In the genomic region with DNA sequence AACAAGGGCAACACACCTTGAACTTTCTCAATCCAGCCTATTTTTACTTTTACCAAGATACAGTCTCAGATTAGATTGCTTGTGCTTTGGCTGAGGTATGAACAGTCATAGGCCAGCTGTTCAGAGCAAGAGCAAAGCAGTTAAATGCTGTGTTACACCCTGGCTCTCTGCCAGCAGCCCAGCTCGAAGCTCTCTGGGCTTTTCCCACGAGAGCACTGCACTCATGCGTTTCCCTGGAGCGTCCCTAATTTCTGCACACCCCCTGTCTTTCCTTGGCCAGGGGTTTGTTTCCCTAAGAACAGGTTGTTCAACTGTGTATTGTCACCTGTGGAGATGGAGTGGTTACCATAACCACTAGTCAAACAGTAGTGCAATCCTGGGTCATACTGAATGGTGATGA, we compare ENCODE assay signal across 9 mouse cellular contexts.
DNase-seq lines count a peak whose midpoint lies in the region; ATAC-seq lines count a peak whose summit lies in the region.
"Had no signal": no experiment of that assay in that cellular context is flagged by ENCODE, and none has a peak within 500 bp of the region (broad histone marks: within the 10 kb centered on the region; RNA-seq: fewer than 3 reads in every experiment).

No protein-coding gene starts in this region.

- no peaks in the 10 kb centered on the region for H3K27me3 ChIP-seq in forebrain, embryonic 13.5 days
- no peaks in the 10 kb centered on the region for H3K27me3 ChIP-seq in forebrain, embryonic 12.5 days
- H3K27me3 ChIP-seq in midbrain, embryonic 13.5 days: 0 out of 2 replicates have a peak, but pooled peaks cover 2% of the 10 kb centered on the region
- H3K27me3 ChIP-seq in midbrain, embryonic 16.5 days (ENCODE audit: control insufficient read depth, insufficient read depth, low read depth, low read length): no peaks in the 10 kb centered on the region

- H3K36me3 ChIP-seq in forebrain, embryonic 13.5 days (ENCODE audit: poor library complexity, severe bottlenecking): no peaks in the 10 kb centered on the region
- H3K36me3 ChIP-seq in forebrain, embryonic 12.5 days (replicated peaks): no peaks in the 10 kb centered on the region
- H3K36me3 ChIP-seq in midbrain, embryonic 13.5 days: no peaks in the 10 kb centered on the region
- H3K36me3 ChIP-seq in midbrain, embryonic 16.5 days (ENCODE audit: control insufficient read depth, insufficient read depth, low read length): no peaks in the 10 kb centered on the region

- no peak overlapping the region for H3K4me3 ChIP-seq in forebrain, embryonic 13.5 days
- H3K4me3 ChIP-seq in forebrain, embryonic 12.5 days (replicated peaks): no peak overlapping the region
- H3K4me3 ChIP-seq in midbrain, embryonic 13.5 days (replicated peaks): no peak overlapping the region
- H3K4me3 ChIP-seq in midbrain, embryonic 16.5 days (ENCODE audit: low read depth, low read length): no peak overlapping the region
- H3K4me3 ChIP-seq: heart, adult 2 months had no signal

- H3K9me3 ChIP-seq in forebrain, embryonic 13.5 days (replicated peaks): no peaks in the 10 kb centered on the region
- no peaks in the 10 kb centered on the region for H3K9me3 ChIP-seq in forebrain, embryonic 12.5 days
- no peaks in the 10 kb centered on the region for H3K9me3 ChIP-seq in midbrain, embryonic 13.5 days
- no peaks in the 10 kb centered on the region for H3K9me3 ChIP-seq in midbrain, embryonic 16.5 days (replicated peaks; ENCODE audit: control insufficient read depth, low read length, poor library complexity, severe bottlenecking)

- H3K27ac ChIP-seq in forebrain, embryonic 13.5 days: no peak overlapping the region
- no peak overlapping the region for H3K27ac ChIP-seq in forebrain, embryonic 12.5 days
- no peak overlapping the region for H3K27ac ChIP-seq in midbrain, embryonic 13.5 days
- H3K27ac ChIP-seq in midbrain, embryonic 16.5 days (ENCODE audit: low read length): no peak overlapping the region
- H3K27ac ChIP-seq: heart, adult 2 months had no signal

- 35% methylated on average over 4 of the region's 4 CpGs for WGBS in forebrain, embryonic 13.5 days
- WGBS in forebrain, embryonic 12.5 days: 56% methylated on average over 4 of the region's 4 CpGs
- WGBS in midbrain, embryonic 13.5 days: 50% methylated on average over 4 of the region's 4 CpGs
- 35% methylated on average over 4 of the region's 4 CpGs for WGBS in midbrain, embryonic 16.5 days

- no peak overlapping the region for H3K9ac ChIP-seq in forebrain, embryonic 13.5 days
- no peak overlapping the region for H3K9ac ChIP-seq in forebrain, embryonic 12.5 days
- no peak overlapping the region for H3K9ac ChIP-seq in midbrain, embryonic 13.5 days (replicated peaks)
- H3K9ac ChIP-seq in midbrain, embryonic 16.5 days (ENCODE audit: low read depth, low read length): no peak overlapping the region

- no peak overlapping the region for H3K4me2 ChIP-seq in forebrain, embryonic 13.5 days
- no peak overlapping the region for H3K4me2 ChIP-seq in forebrain, embryonic 12.5 days
- no peak overlapping the region for H3K4me2 ChIP-seq in midbrain, embryonic 13.5 days (replicated peaks)
- no peak overlapping the region for H3K4me2 ChIP-seq in midbrain, embryonic 16.5 days (ENCODE audit: low read length)

- peak; percentile 11 to 65 for DNase-seq in kidney, postnatal 36 days
- DNase-seq in right cerebral cortex, postnatal 14 days: peak; percentile 59
- DNase-seq in cerebellum, postnatal 36 days: no peak
- DNase-seq in embryo, embryonic 10 days (ENCODE audit: low spot score): no peak

- 0 out of 2 replicates have a peak, but pooled peaks have one; percentile 62 for ATAC-seq in forebrain, embryonic 13.5 days
- no peak for ATAC-seq in forebrain, embryonic 12.5 days (ENCODE audit: low FRiP score)
- ATAC-seq in midbrain, embryonic 13.5 days: peak; percentile 27; the same call in 1 of the 2 replicates
- no peak for ATAC-seq in midbrain, embryonic 16.5 days

- H3K4me1 ChIP-seq in forebrain, embryonic 13.5 days: peaks cover 5% of the 10 kb centered on the region; the same call in 1 of the 2 replicates
- no peaks in the 10 kb centered on the region for H3K4me1 ChIP-seq in forebrain, embryonic 12.5 days
- H3K4me1 ChIP-seq in midbrain, embryonic 13.5 days (replicated peaks): peaks cover 7% of the 10 kb centered on the region
- H3K4me1 ChIP-seq in midbrain, embryonic 16.5 days (ENCODE audit: control insufficient read depth, insufficient read depth, low read length): no peaks in the 10 kb centered on the region

Comparison
In these comparisons a context has a peak if more than half of its experiments do, and no peak if none do; other contexts are left out.
1. ATAC-seq: peak in forebrain, embryonic 13.5 days (single experiment) and midbrain, embryonic 13.5 days (single experiment); none in forebrain, embryonic 12.5 days (single experiment) and midbrain, embryonic 16.5 days (single experiment).
2. DNase-seq: peak in kidney, postnatal 36 days (2 of 2) and right cerebral cortex, postnatal 14 days (single experiment); none in cerebellum, postnatal 36 days (0 of 2) and embryo, embryonic 10 days (single experiment).